Mouse (Mus musculus) lung, postnatal 0 days (tissue): ENCODE data around the gene Zfand3.

Experiments
- CTCF ChIP-seq: IDR thresholded peaks from 2 replicates; pipeline ENCODE4 v1.5.1; 2016; ENCODE audit warnings: antibody characterized with exemption, mild to moderate bottlenecking
- EP300 ChIP-seq: IDR thresholded peaks from 2 replicates; pipeline ENCODE4 v1.6.1; 2016; ENCODE audit warnings: antibody characterized with exemption, mild to moderate bottlenecking, control low read depth

GRCm38 (mm10) chr17:30237600-30237999, 233.1 kb downstream of the Zfand3 start:
- TF ChIP-seq CTCF (no peak), EP300 (peak; percentile 48; the same call in 1 of the 2 replicates)
